Mouse (Mus musculus) kidney, postnatal 4 days (tissue): ENCODE measurements around the gene Frem1.

Experiments used
- DNase-seq, 2 experiments: peaks; one replicate each; pipeline ENCODE4 v3.0.0; 2021; ENCODE audit warnings: mixed read lengths in 2 of 2

Frem1 gene

GRCm38 (mm10) chr4:82867111-82867510 lies 185.0 kb downstream of the Frem1 start:
- DNase-seq: no peak

DNA sequence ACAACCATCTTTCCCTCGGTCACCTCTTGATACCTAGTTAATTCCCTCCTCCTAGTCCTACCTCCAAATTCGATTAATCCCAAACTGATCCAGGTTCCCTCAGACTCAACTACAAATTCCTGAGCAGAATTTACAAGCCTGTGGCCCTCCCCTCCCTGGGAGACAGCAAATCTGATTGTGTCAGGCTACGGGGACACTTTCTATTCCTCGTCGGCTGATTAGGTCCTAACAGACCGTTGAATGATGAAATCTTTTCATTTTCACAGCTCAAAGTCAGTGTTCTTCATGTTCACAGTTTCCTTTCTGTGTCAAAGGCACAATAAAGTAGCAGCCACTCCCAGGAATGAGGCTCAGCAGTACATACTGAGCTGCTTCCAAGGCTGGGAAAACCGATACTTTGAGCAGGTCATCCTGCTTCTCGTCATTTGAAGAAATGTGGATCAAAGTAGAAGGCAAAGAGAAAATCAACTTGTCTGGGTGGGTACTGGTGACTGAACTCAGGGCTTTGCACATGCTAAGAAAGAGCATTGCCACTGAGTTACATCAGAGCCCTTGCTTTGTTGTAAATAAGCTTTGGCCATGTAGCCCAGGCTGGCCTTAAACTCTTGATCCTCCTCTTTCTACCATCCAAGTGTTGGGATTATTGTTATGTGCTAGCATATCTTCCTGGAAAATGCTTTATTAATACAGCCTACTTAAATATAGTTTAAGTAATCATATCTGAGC lies 187.0 kb downstream of the Frem1 start:
- no peak for DNase-seq

- DNase-seq: peak in 1 of 2 experiments; percentile 19
These were observed 188.8 kb downstream of the Frem1 start for GRCm38 (mm10) chr4:82863316-82863715.

DNA sequence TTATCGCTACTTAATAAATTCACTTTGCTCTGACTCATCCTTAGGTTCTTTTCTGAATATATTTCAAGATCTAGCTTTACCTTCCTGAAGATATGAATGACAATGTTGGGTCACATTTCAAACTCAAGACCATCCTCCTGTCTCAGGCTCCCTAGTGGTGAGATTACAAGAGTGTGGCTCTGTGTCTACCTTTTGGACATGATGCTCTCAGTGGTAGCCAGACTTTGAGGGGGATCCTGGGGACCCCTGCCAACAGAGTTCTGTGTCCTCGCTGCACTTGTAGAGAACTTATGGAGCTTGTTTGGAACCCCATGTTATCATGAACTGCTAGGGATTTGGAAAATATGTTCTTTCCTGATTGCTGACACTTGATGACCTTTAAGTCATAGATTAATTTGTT lies 190.7 kb downstream of the Frem1 start:
- DNase-seq: no peak

DNA sequence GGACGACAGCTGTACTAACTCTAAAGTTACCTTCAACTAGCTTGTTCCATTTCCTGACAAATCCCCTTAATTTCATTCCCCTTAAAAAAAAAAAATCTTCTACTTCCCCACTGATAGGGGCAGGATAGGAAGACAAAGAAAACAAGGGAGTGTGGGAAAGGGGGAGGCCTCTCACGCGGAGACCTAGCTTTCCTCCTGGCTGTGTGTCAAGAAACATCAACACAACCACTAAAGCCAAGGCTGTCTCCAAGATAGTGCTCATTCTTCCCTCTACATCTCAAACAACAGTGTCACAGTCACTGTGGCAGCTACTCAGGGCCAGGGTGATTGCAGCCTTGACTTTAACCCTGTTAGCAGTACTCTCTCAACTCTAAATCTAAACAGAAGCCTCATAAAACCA lies 191.6 kb downstream of the Frem1 start:
- DNase-seq: no peak

GRCm38 (mm10) chr4:82859131-82860125 lies 192.7 kb downstream of the Frem1 start, which contains the start of gene Zdhhc21:
TSS of gene Zdhhc21 (minus strand) at chr4:82859958.
- peak; percentile 86 to 89 for DNase-seq

DNA sequence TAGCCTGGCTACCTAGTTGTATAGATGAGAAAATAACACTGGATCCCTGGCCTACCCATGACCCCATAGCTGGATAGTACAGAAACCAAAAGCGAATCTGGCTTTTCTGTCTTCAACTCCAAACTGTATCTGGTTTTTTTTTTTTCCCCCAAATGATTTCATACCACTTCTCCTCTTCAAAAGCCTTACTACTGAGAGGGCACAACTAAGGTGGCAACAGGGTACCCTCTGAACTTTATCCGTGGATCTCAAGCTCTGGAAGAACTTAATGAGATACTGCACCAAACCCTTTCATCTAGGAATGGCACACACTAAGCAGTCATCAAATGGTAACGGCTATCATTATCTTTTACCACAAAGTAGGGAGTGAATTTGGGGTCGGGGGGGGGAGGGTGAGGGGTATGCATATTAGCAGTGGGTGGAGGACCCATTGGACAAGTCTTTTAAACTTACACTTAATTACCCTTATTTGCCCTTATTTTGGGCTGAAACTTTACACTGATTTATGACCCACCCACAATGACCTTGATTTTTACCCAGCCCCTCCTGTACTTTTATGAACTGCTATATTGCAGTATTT lies 193.6 kb downstream of the Frem1 start:
- no peak for DNase-seq

DNA sequence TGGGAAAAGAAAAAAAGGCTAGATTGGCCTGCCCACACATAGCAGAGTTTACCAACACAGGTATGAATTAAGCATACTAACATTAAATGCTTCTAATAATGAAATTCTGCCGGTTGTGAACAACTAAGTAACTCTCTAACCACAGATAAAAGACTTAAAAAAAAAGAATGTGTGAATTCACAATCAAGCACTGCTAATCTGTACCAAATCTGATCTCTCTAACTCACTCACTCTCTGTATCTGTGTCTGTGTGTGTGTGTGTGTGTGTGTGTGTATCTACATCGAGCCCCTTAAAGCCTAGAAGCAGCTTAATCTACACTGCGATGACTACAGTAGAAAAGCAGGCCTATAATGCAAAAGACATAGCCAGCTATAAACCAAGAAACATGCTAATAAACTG lies 195.2 kb downstream of the Frem1 start:
- DNase-seq: no peak

GRCm38 (mm10) chr4:82853809-82854208 lies 198.3 kb downstream of the Frem1 start:
- no peak for DNase-seq

GRCm38 (mm10) chr4:82848552-82849234 lies 203.4 kb downstream of the Frem1 start:
- DNase-seq: no peak
